Mouse (Mus musculus): ENCODE data around the gene Brpf3. TPM values are rescaled to one million over a fixed set of nuclear protein-coding genes. Genes with fewer than 3 reads are reported as not detected.
A peak's percentile ranks its signal among the peaks of the same experiment; 100 is the strongest.

Brpf3 gene
- total RNA-seq, 2 experiments from 2014 or later, result 44.2 to 54.7 TPM

DNA sequence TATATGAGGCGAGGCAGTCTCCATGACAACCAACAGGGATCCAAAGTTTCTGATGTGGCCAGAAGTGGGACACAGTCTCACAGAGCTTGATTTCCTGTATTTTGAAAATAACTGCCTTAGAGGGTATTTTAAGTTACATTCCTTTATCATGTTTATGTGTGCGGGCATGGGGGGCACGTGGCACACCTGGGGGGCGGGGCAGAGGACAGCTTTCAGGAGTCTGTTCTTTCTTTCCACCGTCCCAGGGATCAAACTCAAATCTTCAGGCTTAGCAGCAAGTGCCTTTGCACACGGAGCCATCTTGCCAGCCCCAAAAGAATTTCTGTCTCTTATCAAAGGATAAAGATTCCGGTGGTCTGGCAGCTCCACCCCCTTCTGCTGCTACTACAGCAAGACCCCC is 63.0 kb downstream of the Brpf3 start:
- intact Hi-C loops (cut with DNase I), result no loop called here
- no peak for DNase-seq (ENCODE audit: low spot score in 2 of 2)

DNA sequence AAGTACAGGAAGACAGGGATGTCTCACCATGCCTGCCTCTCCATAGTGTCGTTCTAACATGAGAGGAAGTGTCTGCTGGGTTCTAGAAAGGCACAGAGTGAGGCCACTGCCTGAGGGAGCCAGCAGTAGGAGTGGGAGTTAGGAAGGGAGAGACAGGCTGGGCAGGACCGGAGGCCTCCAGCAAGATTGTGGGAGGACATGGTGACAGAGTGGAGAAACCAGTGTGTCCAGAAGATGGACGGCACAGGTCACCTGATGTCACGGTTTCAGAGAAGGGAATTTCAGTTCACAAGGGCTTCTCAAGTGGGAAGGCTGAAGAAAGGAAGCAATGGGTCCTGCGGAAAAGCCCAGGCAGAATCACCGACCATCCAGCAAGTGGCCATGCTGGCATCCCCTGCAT is 63.6 kb downstream of the Brpf3 start:
- DNase-seq (ENCODE audit: low spot score in 2 of 2), result no peak
- intact Hi-C loops (cut with DNase I), result no loop called here

DNA sequence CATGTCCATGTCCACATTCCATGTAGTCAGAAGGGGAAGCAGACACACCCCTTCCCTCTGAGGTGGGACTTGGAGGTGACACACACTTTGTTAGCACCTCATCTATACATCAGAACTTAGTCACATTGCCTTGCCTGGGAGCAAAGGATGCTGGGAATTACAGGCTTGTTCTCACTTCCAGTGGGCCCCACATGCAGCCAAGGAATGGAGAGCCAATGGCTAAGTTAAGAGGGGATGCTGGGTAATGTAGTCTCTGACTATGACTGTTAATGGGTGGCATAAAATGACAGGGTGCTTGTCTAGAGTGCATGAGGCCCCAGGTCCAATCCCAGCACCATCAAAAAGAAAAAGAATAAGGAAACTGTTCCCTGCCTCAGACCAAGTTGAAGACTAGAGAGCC is 66.0 kb downstream of the Brpf3 start:
- no peak for DNase-seq (ENCODE audit: low spot score in 2 of 2)
- intact Hi-C loops (cut with DNase I), result no loop called here

DNA sequence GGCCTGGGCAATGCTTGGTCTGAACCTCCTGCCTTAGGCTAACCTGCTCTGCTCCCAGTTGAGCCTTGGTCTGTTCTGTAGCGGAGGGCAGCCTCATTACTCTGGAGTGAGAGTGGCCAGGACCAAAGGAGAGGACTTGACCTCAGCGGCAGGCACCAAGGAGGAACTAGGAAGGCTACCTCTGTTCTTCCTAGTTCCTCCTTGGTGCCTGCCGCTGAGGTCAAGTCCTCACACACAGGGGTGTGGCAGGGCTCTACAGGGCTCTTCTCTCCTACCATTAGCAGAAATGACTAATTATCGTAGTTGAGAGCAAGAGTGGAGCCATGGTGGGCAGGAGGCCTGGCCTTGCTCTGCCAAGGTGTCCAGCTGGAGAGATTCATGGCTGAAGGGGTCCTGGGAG is 66.5 kb downstream of the Brpf3 start:
- no peak for DNase-seq (ENCODE audit: low spot score in 2 of 2)
- intact Hi-C loops (cut with DNase I), result no loop called here

DNA sequence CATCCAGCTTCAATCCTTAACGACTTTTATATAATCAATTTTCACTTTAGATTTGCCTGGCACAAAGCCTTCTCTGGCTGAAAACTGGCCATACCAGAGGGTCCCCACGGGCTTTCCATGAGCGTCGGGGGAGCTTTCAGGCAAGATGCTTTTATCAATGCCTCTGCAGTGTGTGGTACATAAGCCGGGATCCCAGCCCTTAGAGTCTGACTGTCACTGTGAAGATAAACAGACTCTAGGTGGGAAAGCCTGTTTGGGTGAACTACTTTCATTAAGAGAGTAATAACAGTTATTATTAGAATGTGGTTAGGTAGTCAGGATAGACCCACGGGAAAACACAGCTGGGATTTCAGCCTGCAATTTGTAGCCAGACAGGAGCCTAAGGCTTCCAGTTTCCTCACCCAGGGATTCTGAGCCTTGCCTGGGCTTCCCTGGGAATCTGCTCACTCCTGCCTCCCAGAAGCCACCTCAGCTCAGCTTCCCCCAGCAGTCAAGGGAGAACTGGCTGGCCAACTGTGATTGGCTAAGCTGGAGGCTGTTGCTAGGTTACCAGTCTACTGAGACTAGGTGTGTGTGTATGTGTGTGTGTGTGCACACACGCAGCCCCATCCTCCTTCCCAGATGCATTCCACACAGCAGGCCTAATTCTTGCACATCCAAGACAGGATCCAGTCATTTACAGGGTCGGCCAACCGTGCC is 68.7 kb downstream of the Brpf3 start:
- DNase-seq (ENCODE audit: low spot score in 2 of 2), result peak; percentile 79 to 80
- intact Hi-C loops (cut with DNase I), result no loop called here

DNA sequence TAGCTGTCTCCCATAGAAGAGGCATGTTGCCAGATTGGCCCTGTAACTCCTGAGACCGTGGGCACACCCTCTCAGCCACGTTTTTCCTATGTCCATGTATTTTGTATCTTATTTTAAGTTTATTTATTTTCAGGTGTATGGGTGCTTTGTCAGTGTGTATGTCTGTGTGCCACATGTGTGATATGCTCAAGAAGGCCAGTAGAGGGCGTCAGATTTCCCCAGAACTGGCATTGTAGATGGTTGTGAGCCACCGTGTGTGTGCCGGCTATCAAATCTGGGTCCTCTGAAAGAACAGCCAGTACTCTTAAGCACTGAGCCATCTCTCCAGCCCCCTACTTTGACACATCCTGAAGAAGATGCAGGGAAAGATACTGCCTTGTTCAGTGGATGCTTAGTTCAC is 69.5 kb downstream of the Brpf3 start:
- intact Hi-C loops (cut with DNase I), result no loop called here

DNA sequence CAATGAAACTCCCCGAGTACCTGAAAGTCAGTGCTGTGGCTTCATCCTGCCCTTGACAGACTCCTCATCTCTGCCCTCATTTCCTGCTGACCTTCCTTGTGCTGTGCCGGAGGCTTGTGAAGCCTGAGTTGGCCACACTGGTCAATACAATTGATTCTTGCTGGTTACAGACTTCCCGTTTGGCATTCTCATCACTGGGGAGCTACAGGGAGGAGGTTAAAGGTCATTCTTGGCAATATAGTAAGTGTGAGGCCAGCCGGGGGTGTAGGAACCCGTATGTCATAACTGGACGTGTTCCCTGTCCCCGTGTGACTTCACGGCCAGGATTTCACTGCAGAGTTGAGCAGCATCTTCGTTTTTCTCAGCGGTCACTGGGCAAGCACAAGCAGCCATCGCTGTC is 70.9 kb downstream of the Brpf3 start:
- intact Hi-C loops (cut with DNase I), result no loop called here
- no peak for DNase-seq (ENCODE audit: low spot score in 2 of 2)

More for the DNA sequence above, 69.5 kb downstream of the Brpf3 start:
- no peak for DNase-seq (ENCODE audit: low spot score in 2 of 2)

DNA sequence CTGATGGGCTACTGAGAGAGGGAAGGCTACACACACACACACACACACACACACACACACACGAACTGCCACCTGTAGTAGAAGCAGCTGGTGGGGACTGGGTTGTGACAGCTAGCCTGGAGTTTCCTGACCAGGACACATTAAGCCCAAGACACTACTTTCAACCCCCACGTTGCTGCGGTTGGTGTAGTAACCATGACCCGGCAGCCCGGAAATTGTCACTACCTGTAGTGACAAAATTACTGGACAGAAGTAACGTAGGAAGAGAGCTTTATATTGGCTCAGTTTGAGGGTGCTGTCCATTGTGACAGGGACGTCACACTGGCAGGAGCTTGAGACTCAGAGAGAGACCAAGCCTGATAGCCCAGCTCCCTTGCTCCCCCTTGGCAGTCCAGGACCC is 71.4 kb downstream of the Brpf3 start:
- intact Hi-C loops (cut with DNase I), result no loop called here
- no peak for DNase-seq (ENCODE audit: low spot score in 2 of 2)

DNA sequence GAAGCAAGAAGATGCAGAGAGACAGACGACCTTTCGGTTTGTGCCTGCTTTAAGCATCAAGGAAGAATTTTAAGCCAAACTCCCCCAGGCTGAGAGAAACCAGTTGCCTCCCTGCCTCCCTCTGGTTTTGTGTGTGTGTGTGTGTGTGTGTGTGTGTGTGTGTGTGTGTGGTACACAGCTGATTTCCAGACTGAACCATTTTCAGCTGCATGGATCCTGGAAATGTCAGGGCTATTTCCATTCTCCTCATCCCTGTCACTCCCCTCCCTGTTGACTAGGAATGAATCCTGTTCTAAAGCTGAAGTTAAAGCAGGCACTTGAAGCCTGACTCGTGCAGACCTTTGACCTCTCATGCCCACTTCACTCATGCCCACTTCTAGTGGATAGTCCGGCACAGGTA is 73.3 kb downstream of the Brpf3 start:
- intact Hi-C loops (cut with DNase I), result loop anchor here (2.0 kb wide), 1 partner anchor 183 kb away; the partner anchor contains the start of genes Mapk14 and Slc26a8
- peak; percentile 30 to 40 for DNase-seq (ENCODE audit: low spot score in 2 of 2)

DNA sequence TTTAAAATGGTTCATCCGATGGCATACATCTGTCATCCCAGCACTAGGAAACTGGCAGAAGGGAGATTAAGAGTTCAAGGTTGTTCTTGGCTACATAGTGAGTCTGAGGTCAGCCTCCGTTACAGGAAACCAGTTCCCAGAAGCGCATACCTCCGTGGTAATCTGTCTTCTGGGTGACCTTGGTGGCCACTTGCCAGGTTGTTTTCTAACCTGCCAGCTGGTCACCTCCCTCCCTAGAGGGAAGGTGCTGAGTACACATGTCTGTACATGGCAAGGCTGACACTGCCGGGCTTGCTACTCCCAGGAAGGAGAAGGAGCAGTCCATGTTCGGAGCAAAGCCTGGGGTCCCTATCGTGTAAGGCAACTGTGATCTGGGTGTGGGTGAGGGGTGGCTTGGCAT is 73.9 kb downstream of the Brpf3 start:
- intact Hi-C loops (cut with DNase I), result loop anchor here (2.0 to 5.0 kb wide), 2 partner anchors 48 to 184 kb away; partner anchors contain the start of genes Mapk14 and Slc26a8
- DNase-seq (ENCODE audit: low spot score in 2 of 2), result peak; percentile 21 to 32

DNA sequence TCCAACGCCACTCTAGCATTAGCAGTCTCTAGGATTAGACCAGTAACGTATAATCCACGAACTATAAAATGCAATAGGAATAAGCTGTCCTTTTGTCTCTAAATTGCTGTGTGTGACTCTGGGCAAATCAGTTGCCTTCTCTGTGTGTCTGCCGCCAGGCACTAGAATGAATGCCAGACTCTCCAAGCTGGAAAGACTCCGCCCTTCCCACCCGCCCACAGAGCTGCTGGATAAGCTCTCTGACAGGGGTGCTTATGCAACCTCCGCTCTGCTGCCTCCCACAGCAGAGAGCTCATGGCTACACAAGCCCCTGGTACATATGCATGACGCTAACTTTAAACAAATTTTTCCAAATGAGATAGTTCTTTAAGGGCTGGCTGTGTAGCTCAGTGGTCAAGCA is 74.4 kb downstream of the Brpf3 start:
- intact Hi-C loops (cut with DNase I), result loop anchor here (2.0 to 5.0 kb wide), 2 partner anchors 48 to 185 kb away; partner anchors contain the start of genes Mapk14 and Slc26a8

DNA sequence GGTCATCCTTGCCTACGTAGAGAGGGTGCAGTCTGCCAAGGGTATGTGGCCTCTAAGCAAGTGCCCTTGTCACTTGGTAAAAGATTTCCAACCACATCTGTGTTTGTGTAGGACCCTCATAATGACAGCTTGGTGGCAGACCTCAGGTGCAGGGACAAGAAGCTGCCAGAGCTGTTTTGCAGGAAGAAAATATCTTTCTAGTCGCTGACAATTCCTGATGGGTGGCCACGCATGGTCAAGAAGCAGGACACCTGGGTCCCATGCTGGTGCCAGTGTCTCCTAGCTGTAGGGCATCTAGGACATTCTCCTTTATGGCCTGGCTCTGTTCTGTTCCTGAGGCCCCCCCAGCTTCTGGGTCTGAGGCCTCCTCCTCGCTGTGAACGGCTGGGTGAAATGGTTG is 75.4 kb downstream of the Brpf3 start:
- intact Hi-C loops (cut with DNase I), result loop anchor here (5.0 kb wide), 1 partner anchor 49 kb away; no protein-coding TSS in a partner anchor
- no peak for DNase-seq (ENCODE audit: low spot score in 2 of 2)

More for the DNA sequence above, 74.4 kb downstream of the Brpf3 start:
- DNase-seq (ENCODE audit: low spot score in 2 of 2), result peak; percentile 71 to 77

DNA sequence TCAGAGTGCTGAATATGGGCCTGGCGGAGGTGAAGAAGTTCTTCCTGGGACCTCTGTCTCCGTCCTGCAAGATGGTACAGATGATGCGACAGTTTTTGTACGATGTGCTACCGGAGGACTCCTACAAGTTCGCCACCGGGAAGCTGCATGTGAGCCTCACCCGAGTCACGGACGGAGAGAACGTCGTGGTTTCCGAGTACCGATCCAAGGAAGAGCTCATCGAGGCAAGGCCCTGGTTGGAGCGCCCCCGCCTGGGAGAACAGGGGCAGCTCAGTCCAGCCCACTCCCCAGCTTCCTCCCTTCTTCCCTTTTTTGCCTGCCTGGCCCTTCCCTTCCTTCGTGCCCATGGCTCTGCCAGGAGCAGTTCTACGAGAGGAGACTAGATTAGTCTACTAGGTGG is 75.9 kb downstream of the Brpf3 start:
- intact Hi-C loops (cut with DNase I), result loop anchor here (5.0 kb wide), 1 partner anchor 50 kb away; no protein-coding TSS in a partner anchor

DNA sequence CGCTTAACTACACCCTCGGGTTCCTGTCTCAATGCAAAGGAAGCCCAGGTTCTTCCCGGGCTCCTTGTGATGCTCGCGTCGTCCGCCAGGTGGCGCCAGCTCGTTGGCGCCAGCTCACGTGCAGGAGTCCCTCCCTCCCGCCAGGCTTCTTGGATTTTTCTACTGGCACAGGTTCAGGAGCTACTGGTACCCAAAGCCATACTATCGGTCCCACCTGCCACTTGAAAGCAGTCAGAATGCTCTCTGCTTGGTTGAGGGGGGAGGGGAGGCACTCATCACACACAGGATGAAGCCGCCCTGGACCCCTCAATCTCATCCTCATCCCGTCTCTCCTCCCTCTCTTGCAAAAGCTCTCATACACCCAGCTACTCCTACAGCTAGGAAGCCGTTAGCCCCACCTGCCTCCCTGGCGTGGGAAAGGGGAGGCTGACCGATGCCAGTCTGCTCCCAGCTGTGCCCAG is 79.1 kb downstream of the Brpf3 start:
- intact Hi-C loops (cut with DNase I), result loop anchor here (2.0 to 5.0 kb wide), 2 partner anchors 47 to 53 kb away; no protein-coding TSS in a partner anchor
- DNase-seq (ENCODE audit: low spot score in 2 of 2), result peak; percentile 66 to 71

More for the DNA sequence above, 75.9 kb downstream of the Brpf3 start:
- DNase-seq (ENCODE audit: low spot score in 2 of 2), result peak; percentile 25 to 48

DNA sequence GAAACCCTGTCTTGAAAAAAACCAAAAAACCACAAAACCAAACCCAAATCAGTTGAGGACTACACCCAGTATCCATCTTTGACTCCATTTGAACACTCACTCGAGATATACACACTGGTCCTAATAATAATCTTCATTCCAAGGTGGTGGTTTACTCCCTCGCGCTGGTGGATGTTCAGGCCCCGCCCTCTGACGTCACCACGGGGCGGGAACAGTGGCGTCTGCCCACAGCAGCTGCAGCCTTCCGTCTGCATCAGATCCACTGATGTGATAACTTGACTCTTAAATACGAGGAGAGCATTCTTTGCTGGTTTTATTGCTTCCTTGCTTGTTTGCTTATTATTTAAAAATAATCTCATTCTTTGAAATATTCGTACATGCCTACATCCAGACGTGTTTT is 81.4 kb downstream of the Brpf3 start:
- DNase-seq (ENCODE audit: low spot score in 2 of 2), result no peak
- intact Hi-C loops (cut with DNase I), result no loop called here

DNA sequence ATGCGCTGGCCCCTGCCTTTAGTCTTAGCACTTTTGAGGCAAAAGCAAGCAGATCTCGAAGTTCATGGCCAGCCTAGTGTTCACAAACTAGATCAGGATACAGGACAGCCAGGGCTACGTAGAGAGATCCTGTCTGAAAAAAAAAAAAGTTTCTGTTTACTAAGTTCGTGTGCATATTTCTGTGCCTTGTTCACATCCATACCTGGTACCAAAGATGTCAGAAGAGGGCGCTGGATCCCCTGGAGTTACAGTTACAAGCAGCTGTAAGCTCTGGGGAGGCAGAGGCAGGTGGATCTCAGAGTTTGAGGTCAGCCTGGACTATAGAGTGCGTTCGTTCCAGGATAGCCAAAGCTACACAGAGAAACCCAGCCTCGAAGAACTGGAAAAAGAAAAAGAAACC is 81.9 kb downstream of the Brpf3 start:
- intact Hi-C loops (cut with DNase I), result loop anchor here (1.0 kb wide), 1 partner anchor 17 kb away; no protein-coding TSS in a partner anchor
- no peak for DNase-seq (ENCODE audit: low spot score in 2 of 2)

DNA sequence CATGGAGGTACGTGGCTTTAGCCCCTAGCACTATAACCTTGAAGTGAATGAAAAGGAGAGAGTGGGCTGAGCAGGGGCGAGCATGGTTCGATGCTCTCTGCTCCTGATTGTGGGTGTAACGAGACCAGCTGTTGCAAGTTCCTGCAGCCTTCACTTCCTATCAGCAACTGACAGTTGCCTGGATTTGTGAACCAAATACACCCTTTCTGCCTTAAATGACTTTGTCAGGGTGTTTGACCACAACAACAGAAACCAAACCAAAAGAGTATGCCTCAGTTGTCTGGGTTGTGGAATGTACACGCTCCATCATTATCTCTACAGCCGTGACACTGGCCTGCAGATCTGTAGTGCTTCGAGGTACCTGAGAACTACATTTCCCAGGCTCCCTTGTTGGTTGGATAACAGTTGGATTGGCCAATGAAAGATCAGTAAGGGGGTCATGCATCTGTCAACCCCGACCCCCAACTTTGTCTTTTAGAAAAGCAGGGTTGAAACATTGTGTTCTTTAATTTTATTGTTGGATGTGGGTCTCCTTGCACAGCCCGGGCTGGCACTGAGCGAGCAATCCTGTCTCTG is 83.1 kb downstream of the Brpf3 start:
- intact Hi-C loops (cut with DNase I), result loop anchor here (1.0 kb wide), 1 partner anchor 16 kb away; no protein-coding TSS in a partner anchor
- DNase-seq (ENCODE audit: low spot score in 2 of 2), result no peak

DNA sequence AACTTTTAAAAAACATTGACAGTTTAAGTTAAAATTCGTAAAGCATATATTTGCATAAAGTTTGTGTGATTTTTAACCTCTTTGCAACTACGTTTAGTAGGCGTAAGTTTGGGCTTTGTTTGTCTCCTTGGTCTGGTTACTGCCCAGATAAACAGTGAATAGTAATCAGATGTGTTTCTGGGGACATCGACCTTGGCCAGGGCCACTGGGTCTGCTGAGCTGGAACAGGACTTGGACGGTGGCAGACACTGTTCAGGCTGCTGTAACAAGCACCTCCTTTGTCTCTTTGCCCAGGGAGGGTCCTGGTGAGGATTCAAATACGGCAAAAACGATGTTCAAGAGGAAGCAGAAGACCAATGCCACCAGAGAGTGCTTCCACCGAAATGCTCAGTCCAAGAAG is 84.3 kb downstream of the Brpf3 start:
- intact Hi-C loops (cut with DNase I), result no loop called here

DNA sequence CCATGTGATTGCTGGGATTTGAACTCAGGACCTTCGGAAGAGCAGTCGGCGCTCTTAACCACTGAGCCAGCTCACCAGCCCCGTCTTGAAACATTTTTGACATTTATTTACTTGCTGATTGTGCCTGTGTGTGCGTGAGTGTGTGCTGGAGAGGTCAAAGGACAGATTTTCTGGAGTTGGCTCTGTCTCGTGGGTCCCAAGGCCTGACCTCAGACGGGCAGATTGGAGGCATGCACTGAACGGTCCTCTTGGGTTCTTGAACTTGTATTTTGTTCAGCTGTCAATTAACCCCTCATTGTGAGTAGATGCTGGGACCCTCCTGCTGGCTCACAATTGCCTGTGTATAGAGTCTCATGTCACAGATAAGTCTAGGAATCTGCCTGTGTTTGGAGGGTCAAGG is 85.4 kb downstream of the Brpf3 start:
- intact Hi-C loops (cut with DNase I), result no loop called here
- DNase-seq (ENCODE audit: low spot score in 2 of 2), result no peak

More for the DNA sequence above, 84.3 kb downstream of the Brpf3 start:
- no peak for DNase-seq (ENCODE audit: low spot score in 2 of 2)

Measured in left cerebral cortex, postnatal 36 days (tissue).